Mouse (Mus musculus) intestine, embryonic 16.5 days (tissue): ENCODE measurements around the gene Smim5. TPM values are rescaled to one million over a fixed set of nuclear protein-coding genes. Genes with fewer than 3 reads are reported as not detected.

Source experiments
- ATAC-seq: fragments of 200-750 bp; cut with Nextera tagmentation; 2 replicates; pipeline ENCODE4 v1.8.0; 2017; ENCODE audit warnings: moderate TSS enrichment, moderate library complexity
- H3K27ac ChIP-seq: fragments of 300-500 bp; sonication (generic); 2 replicates; pipeline ENCODE4 v1.5.1; 2014; ENCODE audit warnings: mild to moderate bottlenecking, low read length
- H3K27me3 ChIP-seq: fragments of 300-500 bp; sonication (generic); replicated peaks from 2 replicates; pipeline ENCODE4 v1.6.1; 2014; ENCODE audit warnings: low read length, control low read depth, mixed read lengths; ENCODE audit not compliant: control insufficient read depth, insufficient read depth
- H3K36me3 ChIP-seq: fragments of 300-500 bp; sonication (generic); 2 replicates; pipeline ENCODE4 v1.6.1; 2014; ENCODE audit warnings: low read length, control low read depth; ENCODE audit not compliant: control insufficient read depth, insufficient read depth
- H3K4me1 ChIP-seq: fragments of 300-500 bp; sonication (generic); 2 replicates; pipeline ENCODE4 v1.6.1; 2014; ENCODE audit warnings: low read length, control low read depth, mixed read lengths; ENCODE audit not compliant: control insufficient read depth, insufficient read depth
- H3K4me2 ChIP-seq: fragments of 300-500 bp; sonication (generic); 2 replicates; pipeline ENCODE4 v1.6.1; 2014; ENCODE audit warnings: low read depth, low read length, control low read depth
- H3K4me3 ChIP-seq: fragments of 300-500 bp; sonication (generic); 2 replicates; pipeline ENCODE4 v1.5.1; 2014; ENCODE audit warnings: mild to moderate bottlenecking, low read length
- H3K9ac ChIP-seq: fragments of 300-500 bp; sonication (generic); 2 replicates; pipeline ENCODE4 v1.6.1; 2014; ENCODE audit warnings: low read depth, low read length
- H3K9me3 ChIP-seq: fragments of 300-500 bp; sonication (generic); 2 replicates; pipeline ENCODE4 v1.6.1; 2016; ENCODE audit warnings: low read length, control low read depth; ENCODE audit not compliant: control insufficient read depth
- WGBS: fragments of 180-500 bp; shearing (Covaris S2); extraction: QIAGEN DNeasy Blood & Tissue Kit; methylation state at CpG from one replicate; pipeline ENCODE4 v1.1.7; 2014; 5-methylcytosine and 5-hydroxymethylcytosine counted together
- polyA plus RNA-seq: library from polyadenylated mRNA; unstranded; fragments of >200 nt; fragmentation: Nextera tagmentation; extraction: Ambion mirVana; gene quantifications from 2 replicates; pipeline ENCODE4 v1.2.1, GENCODE M21; 2015

The Smim5 gene
- polyA plus RNA-seq, 1 experiment from 2014 or later, result 3.1 TPM

- Histone ChIP-seq H3K27ac (no peak overlapping the region), H3K4me2 (no peak overlapping the region)
- no peak for ATAC-seq
These were observed 2.4 kb downstream of the Smim5 start for GRCm38 (mm10) chr11:115902177-115902576.

GRCm38 (mm10) chr11:115902831-115903230 lies 3.1 kb downstream of the Smim5 start:
- H3K4me2 ChIP-seq, result no peak overlapping the region
- no peaks in the 10 kb centered on the region for H3K36me3 ChIP-seq
- 0 out of 2 replicates have a peak overlapping the region, but pooled peaks have one; percentile 12 for H3K27ac ChIP-seq
- H3K9ac ChIP-seq, result peak overlapping the region; percentile 17; the same call in 1 of the 2 replicates
- no peaks in the 10 kb centered on the region for H3K27me3 ChIP-seq
- 68% methylated on average over 1 of the region's 1 CpGs for WGBS
- peaks cover 41% of the 10 kb centered on the region for H3K4me1 ChIP-seq
- no peak for ATAC-seq
- H3K4me3 ChIP-seq, result no peak overlapping the region
- no peaks in the 10 kb centered on the region for H3K9me3 ChIP-seq

More at GRCm38 (mm10) chr11:115902177-115902576, 2.4 kb downstream of the Smim5 start:
- 80% methylated on average over 5 of the region's 5 CpGs for WGBS
- Histone ChIP-seq H3K9ac (peak overlapping the region; percentile 7; the same call in 1 of the 2 replicates), H3K9me3 (no peaks in the 10 kb centered on the region), H3K36me3 (no peaks in the 10 kb centered on the region), H3K4me1 (peaks cover 41% of the 10 kb centered on the region), H3K4me3 (no peak overlapping the region), H3K27me3 (no peaks in the 10 kb centered on the region)

- peaks cover 41% of the 10 kb centered on the region for H3K4me1 ChIP-seq
These were observed 3.8 kb downstream of the Smim5 start for GRCm38 (mm10) chr11:115903384-115904230.

GRCm38 (mm10) chr11:115904231-115904955 lies 4.6 kb downstream of the Smim5 start:
- Histone ChIP-seq H3K4me3 (no peak overlapping the region), H3K9me3 (no peaks in the 10 kb centered on the region), H3K36me3 (no peaks in the 10 kb centered on the region), H3K4me1 (peaks cover 41% of the 10 kb centered on the region), H3K27me3 (no peaks in the 10 kb centered on the region), H3K9ac (0 out of 2 replicates have a peak overlapping the region, but pooled peaks have one; percentile 24), H3K27ac (peak overlapping the region; percentile 38), H3K4me2 (no peak overlapping the region)
- WGBS, result 51% methylated on average over 8 of the region's 8 CpGs
- ATAC-seq, result peak; percentile 9; the same call in 1 of the 2 replicates

More at GRCm38 (mm10) chr11:115903384-115904230, 3.8 kb downstream of the Smim5 start:
- Histone ChIP-seq H3K27me3 (no peaks in the 10 kb centered on the region), H3K27ac (peak overlapping the region; percentile 38), H3K36me3 (no peaks in the 10 kb centered on the region), H3K4me3 (no peak overlapping the region), H3K9me3 (no peaks in the 10 kb centered on the region), H3K9ac (no peak overlapping the region), H3K4me2 (no peak overlapping the region)
- 48% methylated on average over 11 of the region's 11 CpGs for whole genome bisulfite sequencing
- peak; percentile 75 for ATAC-seq

- H3K36me3 ChIP-seq, result no peaks in the 10 kb centered on the region
- H3K4me3 ChIP-seq, result no peak overlapping the region
- H3K9ac ChIP-seq, result peak overlapping the region; percentile 37; the same call in 1 of the 2 replicates
- H3K9me3 ChIP-seq, result no peaks in the 10 kb centered on the region
- H3K4me2 ChIP-seq, result no peak overlapping the region
- peaks cover 34% of the 10 kb centered on the region for H3K4me1 ChIP-seq
- peak overlapping the region; percentile 38 for H3K27ac ChIP-seq
- peak; percentile 62 for ATAC-seq
- 53% methylated on average over 16 of the region's 16 CpGs for WGBS
- H3K27me3 ChIP-seq, result no peaks in the 10 kb centered on the region
These were observed 5.4 kb downstream of the Smim5 start for GRCm38 (mm10) chr11:115904956-115905790.

DNA sequence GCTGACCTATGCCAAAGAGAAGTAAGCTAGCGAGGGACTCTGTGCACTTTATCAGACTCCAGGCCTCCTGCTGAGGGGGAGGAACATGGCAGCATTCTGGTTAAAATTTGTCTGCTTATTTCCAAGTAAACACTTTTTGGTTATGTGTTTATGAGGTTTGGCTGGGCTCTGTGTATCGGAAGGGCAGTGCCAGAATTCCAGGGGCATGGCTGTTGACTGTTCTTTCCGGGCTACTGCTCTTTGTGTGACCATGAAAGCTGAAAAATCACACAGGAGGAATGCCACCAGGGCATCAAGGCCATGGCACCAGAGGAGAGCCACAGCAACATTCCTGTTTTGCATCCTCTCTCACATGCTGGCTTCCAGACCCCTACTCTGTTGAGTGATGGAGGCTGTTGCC lies 6.3 kb downstream of the Smim5 start:
- Histone ChIP-seq H3K4me1 (peaks cover 29% of the 10 kb centered on the region), H3K4me3 (no peak overlapping the region), H3K9ac (peak overlapping the region; percentile 37; the same call in 1 of the 2 replicates), H3K9me3 (no peaks in the 10 kb centered on the region), H3K36me3 (no peaks in the 10 kb centered on the region), H3K27ac (no peak overlapping the region; the same call in 1 of the 2 replicates), H3K27me3 (no peaks in the 10 kb centered on the region), H3K4me2 (no peak overlapping the region)
- no peak for ATAC-seq
- WGBS, result 74% methylated on average over 3 of the region's 3 CpGs

- Histone ChIP-seq H3K36me3 (no peaks in the 10 kb centered on the region), H3K27me3 (no peaks in the 10 kb centered on the region), H3K4me2 (no peak overlapping the region), H3K27ac (no peak overlapping the region), H3K9me3 (no peaks in the 10 kb centered on the region), H3K4me1 (peaks cover 29% of the 10 kb centered on the region), H3K9ac (no peak overlapping the region), H3K4me3 (no peak overlapping the region)
- WGBS, result 91% methylated on average over 5 of the region's 5 CpGs
- no peak for ATAC-seq
These were observed 6.8 kb downstream of the Smim5 start for GRCm38 (mm10) chr11:115906521-115906920.

DNA sequence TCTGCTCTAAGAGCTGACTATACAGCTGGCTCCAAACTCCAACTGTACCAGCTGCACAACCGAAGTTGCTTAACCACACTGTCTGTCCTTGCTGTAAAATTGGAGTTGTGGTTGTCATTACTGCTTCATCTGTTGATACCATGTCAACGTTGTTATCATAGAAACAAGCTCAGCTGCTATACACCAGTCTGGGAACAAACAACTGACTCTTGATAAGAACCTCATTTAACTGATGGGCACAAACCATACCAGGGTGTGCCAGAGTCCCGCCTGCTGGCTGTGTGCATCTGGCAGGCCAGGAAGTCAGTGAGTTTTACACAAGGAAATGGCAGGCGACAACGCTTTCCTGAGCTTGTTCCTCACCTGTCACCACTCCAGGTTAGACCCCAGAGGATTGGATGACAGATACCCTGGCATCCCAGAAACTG lies 11.4 kb downstream of the Smim5 start:
- Histone ChIP-seq H3K9me3 (no peaks in the 10 kb centered on the region), H3K36me3 (no peaks in the 10 kb centered on the region), H3K4me2 (peak overlapping the region; percentile 30), H3K4me3 (no peak overlapping the region), H3K27me3 (no peaks in the 10 kb centered on the region), H3K4me1 (no peaks in the 10 kb centered on the region; the same call in 1 of the 2 replicates), H3K27ac (peak overlapping the region; percentile 97), H3K9ac (peak overlapping the region; percentile 59; the same call in 1 of the 2 replicates)
- peak; percentile 82 for ATAC-seq
- 67% methylated on average over 5 of the region's 5 CpGs for WGBS
